Mouse (Mus musculus) G1E (cell line): ENCODE measurements around the gene Ap3b1. TPM values are rescaled to one million over a fixed set of nuclear protein-coding genes. Genes with fewer than 3 reads are reported as not detected.

Source experiments
- ATAC-seq: 2 replicates; pipeline ENCODE4 v1.8.0; 2016; ENCODE audit warnings: mild to moderate bottlenecking; ENCODE audit not compliant: insufficient number of reproducible peaks, poor library complexity, low FRiP score, severe bottlenecking; ENCODE audit errors: extremely low read depth
- DNase-seq: peaks from one replicate; pipeline ENCODE4 v3.0.0; 2012; ENCODE audit warnings: low spot score
- H3K27me3 ChIP-seq: 2 replicates; pipeline ENCODE4 v1.6.1; 2012; ENCODE audit warnings: mild to moderate bottlenecking, low read length, inconsistent platforms; ENCODE audit not compliant: insufficient read depth
- H3K36me3 ChIP-seq: replicated peaks from 2 replicates; pipeline ENCODE3; 2012; ENCODE audit warnings: mild to moderate bottlenecking, inconsistent platforms
- H3K4me1 ChIP-seq: 2 replicates; pipeline ENCODE4 v1.6.1; 2012; ENCODE audit warnings: low read depth, low read length, inconsistent platforms, mixed read lengths; ENCODE audit not compliant: insufficient read depth
- H3K4me3 ChIP-seq: 2 replicates; pipeline ENCODE4 v1.5.1; 2012; ENCODE audit warnings: low read depth, mild to moderate bottlenecking, inconsistent platforms, low read length, moderate library complexity, mixed read lengths
- H3K9me3 ChIP-seq: replicated peaks from 2 replicates; pipeline ENCODE4 v1.6.1; 2012; ENCODE audit warnings: inconsistent platforms
- CTCF ChIP-seq: IDR thresholded peaks from 2 replicates; pipeline ENCODE4 v1.5.1; 2012; ENCODE audit warnings: low read depth, low read length, inconsistent platforms, mixed read lengths
- GATA1 ChIP-seq: IDR thresholded peaks from 2 replicates; pipeline ENCODE4 v1.6.1; 2012; ENCODE audit warnings: borderline replicate concordance, low read length, inconsistent platforms, mixed read lengths
- GATA2 ChIP-seq: IDR thresholded peaks from 2 replicates; pipeline ENCODE4 v1.6.1; 2012; ENCODE audit warnings: low read depth, low read length, inconsistent platforms, borderline replicate concordance
- POLR2AphosphoS5 ChIP-seq: IDR thresholded peaks from 2 replicates; pipeline ENCODE4 v1.6.1; 2012; ENCODE audit warnings: low read depth, low read length, inconsistent platforms; ENCODE audit not compliant: insufficient replicate concordance
- TAL1 ChIP-seq: conservative IDR thresholded peaks from 2 replicates; pipeline ENCODE4 v1.6.1; 2012; ENCODE audit warnings: low read depth, low read length, inconsistent platforms, mixed read lengths
- polyA plus RNA-seq: library from polyadenylated mRNA; stranded (reverse); fragments of >175 nt; gene quantifications from 2 replicates; pipeline ENCODE4 v1.2.3, GENCODE M21; 2012
- total RNA-seq, 2 experiments: library from RNA; stranded (forward) in 1 of 2; stranded (reverse) in 1 of 2; fragments of 200-1000 nt in 1 of 2; fragments of >200 nt in 1 of 2; fragmentation: Nextera tagmentation in 1 of 2; gene quantifications; 2 replicates each; pipeline ENCODE4 v1.2.3; 2014 to 2017

Ap3b1 gene
- total and polyA plus RNA-seq, 3 experiments: 32.3 to 134 (median 126) TPM

- TF ChIP-seq POLR2AphosphoS5 (no peak), TAL1 (no peak), GATA2 (no peak), CTCF (no peak), GATA1 (no peak)
Observed at GRCm38 (mm10) chr13:94576399-94577176, 217.8 kb downstream of the Ap3b1 start.

GRCm38 (mm10) chr13:94577177-94577540 is 218.4 kb downstream of the Ap3b1 start:
- H3K4me1 ChIP-seq: 0 out of 2 replicates have a peak, but pooled peaks cover 3% of the 10 kb centered on the region

More at GRCm38 (mm10) chr13:94576399-94577176, 217.8 kb downstream of the Ap3b1 start:
- Histone ChIP-seq H3K9me3 (no peaks in the 10 kb centered on the region), H3K27me3 (no peaks in the 10 kb centered on the region), H3K36me3 (peaks cover 38% of the 10 kb centered on the region), H3K4me1 (0 out of 2 replicates have a peak, but pooled peaks cover 3% of the 10 kb centered on the region), H3K4me3 (no peak overlapping the region)
- DNase-seq (no peak), ATAC-seq (no peak)

GRCm38 (mm10) chr13:94595289-94595688 is 236.5 kb downstream of the Ap3b1 start:
- Histone ChIP-seq H3K36me3 (no peaks in the 10 kb centered on the region), H3K9me3 (no peaks in the 10 kb centered on the region), H3K27me3 (peaks cover 39% of the 10 kb centered on the region), H3K4me1 (no peaks in the 10 kb centered on the region), H3K4me3 (no peak overlapping the region)
- TF ChIP-seq CTCF (no peak), GATA2 (no peak), GATA1 (no peak), POLR2AphosphoS5 (no peak), TAL1 (no peak)
- ATAC-seq (no peak), DNase-seq (no peak)

More at GRCm38 (mm10) chr13:94577177-94577540, 218.4 kb downstream of the Ap3b1 start:
- TF ChIP-seq GATA1 (no peak), TAL1 (no peak), POLR2AphosphoS5 (no peak), GATA2 (no peak), CTCF (no peak)
- no peak for DNase-seq
- Histone ChIP-seq H3K36me3 (peaks cover 38% of the 10 kb centered on the region), H3K4me3 (no peak overlapping the region), H3K9me3 (no peaks in the 10 kb centered on the region), H3K27me3 (no peaks in the 10 kb centered on the region)
- ATAC-seq: no peak

- peaks cover 39% of the 10 kb centered on the region for H3K27me3 ChIP-seq
- no peaks in the 10 kb centered on the region for H3K36me3 ChIP-seq
- no peaks in the 10 kb centered on the region for H3K4me1 ChIP-seq
- H3K9me3 ChIP-seq: no peaks in the 10 kb centered on the region
- H3K4me3 ChIP-seq: no peak overlapping the region
- DNase-seq (no peak), ATAC-seq (no peak)
- TF ChIP-seq GATA1: no peak
- TF ChIP-seq POLR2AphosphoS5: no peak
- TF ChIP-seq GATA2: no peak
- TF ChIP-seq TAL1: no peak
- no peak for TF ChIP-seq CTCF
Observed at GRCm38 (mm10) chr13:94595701-94596361, 237.1 kb downstream of the Ap3b1 start.

- Histone ChIP-seq H3K27me3 (peaks cover 41% of the 10 kb centered on the region), H3K4me3 (no peak overlapping the region), H3K9me3 (no peaks in the 10 kb centered on the region), H3K36me3 (no peaks in the 10 kb centered on the region), H3K4me1 (no peaks in the 10 kb centered on the region; the same call in 1 of the 2 replicates)
- DNase-seq (no peak), ATAC-seq (no peak)
- no peak for TF ChIP-seq GATA2
Observed at GRCm38 (mm10) chr13:94596386-94597033, 237.8 kb downstream of the Ap3b1 start.

- H3K27me3 ChIP-seq: peaks cover 59% of the 10 kb centered on the region
Observed at GRCm38 (mm10) chr13:94599718-94600117, 241.0 kb downstream of the Ap3b1 start.

More at GRCm38 (mm10) chr13:94599718-94600117, 241.0 kb downstream of the Ap3b1 start:
- TF ChIP-seq GATA2 (no peak), GATA1 (no peak), POLR2AphosphoS5 (no peak), CTCF (no peak), TAL1 (no peak)
- peaks cover 2% of the 10 kb centered on the region for H3K4me1 ChIP-seq
- DNase-seq: no peak
- ATAC-seq: no peak
- H3K36me3 ChIP-seq: no peaks in the 10 kb centered on the region
- H3K4me3 ChIP-seq: no peak overlapping the region
- no peaks in the 10 kb centered on the region for H3K9me3 ChIP-seq
